Mouse (Mus musculus) Muller cell, postnatal 12 days (primary cell): Measurements from ENCODE around the gene Dner.
A peak's percentile ranks its signal among the peaks of the same experiment; 100 is the strongest.

Source experiments
- DNase-seq: peaks from one replicate; pipeline ENCODE4 v3.0.0-alpha.2; 2015; ENCODE audit errors: inconsistent ontology term

The Dner gene

DNA sequence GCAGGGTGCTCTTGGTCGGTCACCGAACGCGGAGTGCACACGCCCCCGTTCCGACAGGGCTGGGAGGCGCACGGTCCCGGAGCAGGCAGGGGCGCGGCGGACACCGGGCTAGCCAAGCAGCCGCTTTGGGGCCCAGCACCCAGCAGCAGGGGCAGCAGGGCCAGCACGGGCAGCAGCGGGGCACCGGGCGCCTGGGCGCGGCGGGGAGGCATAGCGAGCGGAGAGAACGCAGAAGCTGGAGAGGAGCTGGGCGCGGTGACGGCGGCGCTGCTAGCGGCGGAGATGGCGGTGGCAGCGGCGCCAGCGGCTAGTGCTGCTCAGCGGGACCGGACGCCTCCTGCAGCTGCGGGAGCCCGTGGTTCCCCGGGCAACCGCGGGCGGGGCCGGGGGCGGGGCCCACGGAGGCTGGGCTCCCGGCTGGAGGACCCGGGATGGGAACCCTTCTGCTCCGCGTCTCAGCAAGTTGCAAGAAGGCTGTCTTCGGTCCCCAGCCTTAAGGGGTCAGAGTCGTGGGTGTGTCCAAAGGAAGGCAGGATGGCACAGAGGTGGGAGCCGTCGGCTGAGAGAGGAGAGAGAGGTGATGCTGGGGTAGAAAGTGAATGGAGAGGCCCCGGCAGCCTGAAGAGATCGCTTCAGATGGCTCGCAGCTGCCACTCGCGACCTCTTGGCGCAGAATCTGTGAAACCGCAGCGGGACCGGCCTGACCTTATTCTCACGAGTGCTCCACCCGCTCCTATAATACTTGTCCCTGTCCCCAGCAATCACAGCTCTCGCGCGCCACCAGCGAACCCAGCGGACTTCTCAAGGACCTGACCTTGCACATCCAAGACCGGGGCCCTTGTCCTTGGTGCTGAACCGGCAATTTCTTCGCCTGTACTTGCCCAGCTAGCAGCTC is at the start of gene Dner:
Gene Dner, minus strand, starts transcription at position 705 of the 895 bp plus-strand sequence.
- peak; percentile 91 for DNase-seq

DNA sequence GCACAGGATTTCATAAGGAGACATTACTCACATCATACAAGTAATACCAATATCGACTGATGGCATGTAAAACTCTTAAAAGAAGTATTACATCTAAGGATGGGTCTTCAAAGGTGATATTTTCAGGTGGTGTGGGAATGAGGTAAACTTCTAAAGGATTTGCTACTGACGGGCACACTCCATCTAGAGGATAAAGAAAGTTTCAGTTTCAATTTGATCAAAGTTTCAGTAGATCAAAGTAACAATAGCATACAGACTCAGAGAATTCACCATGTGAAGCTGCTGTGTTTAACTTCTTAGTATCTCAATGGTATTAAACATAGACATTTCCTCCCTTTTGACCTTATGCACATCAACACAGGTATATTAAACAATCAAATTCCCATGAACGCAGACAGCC is 46.1 kb upstream of the Dner start:
- DNase-seq, result no peak

DNA sequence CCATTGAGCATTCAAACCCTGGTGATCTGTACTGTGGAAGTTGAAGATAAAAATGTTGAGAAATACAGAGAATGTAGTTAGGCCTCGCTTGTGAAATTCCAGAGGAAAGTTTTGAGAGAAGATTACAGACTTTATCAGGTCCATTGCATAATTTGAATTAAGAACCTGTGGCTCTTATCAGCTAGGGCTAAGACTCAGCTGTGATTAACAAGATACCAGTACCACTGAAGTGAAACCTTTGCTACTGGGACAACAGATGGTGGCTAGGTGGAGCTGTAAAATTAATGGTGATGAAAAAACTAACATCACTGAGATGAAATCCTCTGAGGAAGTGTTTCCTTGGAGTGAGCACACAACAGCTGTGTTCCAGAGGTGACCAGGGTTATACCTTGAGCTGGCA is 44.1 kb upstream of the Dner start:
- DNase-seq, result no peak

DNA sequence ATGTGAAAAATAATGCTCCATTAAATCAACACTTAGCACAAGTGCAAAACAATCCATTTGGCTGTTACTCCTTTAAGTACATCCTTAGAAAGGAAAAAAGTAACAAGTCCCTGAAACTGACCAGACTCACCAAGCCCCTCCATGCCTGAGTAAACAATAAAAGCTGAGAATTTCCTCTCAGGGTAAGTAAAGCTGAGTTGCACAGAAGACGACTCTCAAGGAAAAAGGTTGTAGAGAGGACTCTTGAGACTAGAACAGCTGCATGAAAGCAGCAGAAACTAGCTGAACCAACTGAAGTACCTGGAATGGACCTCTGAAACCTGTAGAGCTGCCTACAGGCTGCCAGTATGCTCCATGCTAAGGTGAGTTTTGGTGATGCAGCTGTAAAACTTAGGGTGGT is 41.1 kb upstream of the Dner start:
- DNase-seq, result no peak

DNA sequence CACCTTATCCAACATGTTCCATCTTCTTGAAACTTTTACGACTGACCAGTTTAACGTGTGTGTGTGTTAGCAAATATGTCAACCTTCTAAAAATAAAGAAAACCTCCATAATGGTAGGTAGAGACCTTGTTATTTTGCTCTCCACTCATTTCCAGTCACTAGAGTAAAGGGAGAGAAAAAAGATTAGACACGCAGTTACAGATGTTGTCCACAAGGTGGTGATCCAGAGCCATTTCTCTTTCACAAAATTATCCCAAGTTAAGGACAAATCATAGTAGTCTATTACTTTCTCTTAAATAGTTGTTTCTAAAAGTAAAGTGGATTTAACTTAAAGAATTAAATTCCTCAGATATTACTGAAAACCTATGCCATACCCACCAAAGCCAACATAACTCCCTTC is 37.8 kb upstream of the Dner start:
- DNase-seq, result peak; percentile 22

DNA sequence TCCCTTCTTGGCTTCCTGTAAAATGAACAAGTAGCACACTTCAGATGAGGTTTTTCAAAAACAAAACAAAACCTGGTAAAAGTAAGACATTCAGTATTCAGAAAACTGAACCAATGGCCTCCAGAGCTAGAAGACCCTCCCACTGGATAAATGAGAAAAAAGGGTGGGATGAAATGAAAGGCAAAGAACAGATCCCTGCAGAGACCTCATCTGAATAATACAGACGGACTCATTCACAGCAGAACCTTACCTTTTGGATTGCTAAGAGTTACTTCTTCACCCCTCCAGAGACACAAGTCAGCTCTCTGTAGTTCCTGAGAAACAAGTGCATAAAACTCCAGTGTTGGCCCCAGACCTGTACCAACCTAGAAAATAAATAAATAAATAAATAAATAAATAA is 35.7 kb upstream of the Dner start:
- no peak for DNase-seq

DNA sequence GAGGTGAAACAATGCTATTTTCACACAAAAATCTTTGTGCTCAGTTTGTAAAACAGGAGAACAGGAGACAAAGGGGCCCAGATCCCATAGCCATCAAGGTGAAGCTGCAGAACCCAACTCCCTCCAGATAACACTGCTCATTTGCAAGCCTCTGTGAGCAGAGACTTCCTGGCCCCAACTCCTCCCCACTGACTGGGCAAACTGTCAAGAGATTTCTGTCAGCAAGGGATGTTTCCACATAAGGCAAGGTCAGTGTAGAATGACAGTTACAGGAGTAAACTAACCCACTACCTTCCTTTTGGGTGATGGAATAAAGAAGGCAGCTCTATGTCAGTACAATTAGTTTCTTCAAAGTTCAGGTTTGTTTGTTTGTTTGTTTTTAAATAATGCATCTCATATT is 26.8 kb upstream of the Dner start:
- no peak for DNase-seq

DNA sequence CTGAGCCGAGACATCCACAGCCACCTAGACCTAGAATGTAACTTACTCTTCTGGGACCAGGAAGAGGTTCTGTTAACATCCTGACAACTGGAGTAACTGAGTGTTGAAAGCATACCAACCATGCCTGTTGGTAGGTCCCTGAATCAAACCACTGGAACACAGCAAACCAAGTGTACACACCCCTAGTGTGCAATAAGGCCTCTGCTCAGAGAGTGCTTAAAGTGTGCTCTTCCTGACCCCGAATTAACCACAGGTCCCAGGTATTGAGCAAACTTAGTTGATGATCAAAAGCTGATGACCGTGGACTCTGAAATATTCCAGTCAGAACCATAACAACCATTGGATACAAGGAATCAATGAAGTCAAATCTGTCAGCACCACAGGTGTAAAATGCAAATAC is 26.4 kb upstream of the Dner start:
- no peak for DNase-seq

DNA sequence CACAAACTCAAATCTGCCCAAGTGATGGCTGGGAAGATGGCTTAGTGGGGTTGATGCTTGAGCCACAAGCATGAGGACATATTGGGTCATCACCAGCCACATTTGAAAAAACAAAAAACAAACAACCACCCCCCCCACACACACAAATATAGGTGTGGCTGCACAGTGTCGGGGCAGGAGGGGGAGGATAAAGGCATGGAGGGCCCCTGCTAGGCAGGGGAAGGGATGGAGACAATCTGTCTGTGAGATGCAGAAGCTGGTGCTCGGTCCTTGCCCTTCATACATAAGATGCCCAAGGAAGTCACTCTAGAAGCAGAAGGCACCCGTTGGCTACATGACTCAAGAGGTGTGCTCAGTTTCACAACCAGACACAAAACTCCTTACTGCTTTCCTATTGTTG is 25.9 kb upstream of the Dner start:
- DNase-seq, result no peak

DNA sequence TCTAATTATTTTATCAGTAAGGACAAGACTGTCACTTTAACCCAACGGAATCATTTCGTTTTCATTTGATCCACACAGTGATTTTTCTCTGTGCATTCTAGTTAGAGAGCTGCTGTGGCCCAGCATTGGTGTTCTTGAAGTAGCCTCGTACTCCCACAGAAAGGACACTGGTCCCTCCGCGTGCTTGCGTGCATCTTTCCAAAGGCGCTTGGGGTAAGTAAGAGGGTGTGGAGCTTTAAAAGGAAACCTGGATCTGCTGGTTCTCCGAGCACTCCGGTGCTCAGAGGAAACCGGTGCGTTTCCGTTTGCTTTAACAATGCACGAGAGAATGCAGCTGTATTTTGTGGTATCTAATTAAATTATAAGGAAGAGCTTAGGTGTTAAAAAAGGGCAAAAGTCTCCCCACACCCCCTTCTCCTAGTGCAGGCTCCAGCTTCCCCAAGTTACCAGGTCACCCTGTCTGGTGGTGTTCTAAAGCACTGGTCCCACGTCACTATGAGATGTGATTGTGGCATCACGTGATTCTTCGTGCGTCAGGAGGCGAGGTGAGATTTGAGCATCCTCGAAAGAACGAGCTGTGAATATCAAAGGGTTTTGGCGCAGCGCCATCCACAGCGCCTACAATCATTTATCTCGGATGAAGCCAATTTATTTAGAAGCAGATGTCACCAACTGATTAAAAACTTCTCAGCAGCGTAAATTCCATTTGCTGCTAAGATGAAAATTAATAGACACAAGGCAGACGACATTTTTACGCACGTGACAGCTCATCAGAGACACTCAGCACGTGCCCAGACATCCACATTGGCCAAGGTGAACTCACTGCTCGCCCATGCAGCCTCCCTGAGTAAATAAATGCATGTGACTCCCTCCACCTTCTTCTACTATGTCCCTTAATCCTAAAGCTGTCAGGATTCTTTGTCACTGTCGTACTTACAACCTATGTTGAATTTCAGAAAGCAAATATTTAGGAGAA is 14.1 kb upstream of the Dner start:
- peak; percentile 12 for DNase-seq

DNA sequence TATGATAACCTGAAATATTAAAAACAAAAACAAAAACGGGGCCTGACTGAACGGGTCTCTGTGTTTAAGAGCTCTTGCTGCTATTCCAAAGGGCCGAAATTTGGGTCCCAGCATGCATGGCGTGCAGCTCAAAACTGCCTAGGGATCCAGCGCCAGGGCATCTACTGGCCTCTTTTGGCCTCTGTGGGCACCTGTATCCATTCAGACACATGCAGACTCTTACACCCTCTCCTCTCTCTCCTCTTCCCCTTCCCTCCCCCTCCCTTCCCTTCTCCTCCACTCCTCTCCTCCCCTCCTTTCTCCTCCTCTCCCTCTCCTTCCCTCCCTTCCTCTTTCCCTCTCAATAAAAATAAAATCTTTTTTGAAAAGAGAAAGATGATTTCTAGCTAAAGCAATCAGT is 13.4 kb upstream of the Dner start:
- DNase-seq, result no peak

DNA sequence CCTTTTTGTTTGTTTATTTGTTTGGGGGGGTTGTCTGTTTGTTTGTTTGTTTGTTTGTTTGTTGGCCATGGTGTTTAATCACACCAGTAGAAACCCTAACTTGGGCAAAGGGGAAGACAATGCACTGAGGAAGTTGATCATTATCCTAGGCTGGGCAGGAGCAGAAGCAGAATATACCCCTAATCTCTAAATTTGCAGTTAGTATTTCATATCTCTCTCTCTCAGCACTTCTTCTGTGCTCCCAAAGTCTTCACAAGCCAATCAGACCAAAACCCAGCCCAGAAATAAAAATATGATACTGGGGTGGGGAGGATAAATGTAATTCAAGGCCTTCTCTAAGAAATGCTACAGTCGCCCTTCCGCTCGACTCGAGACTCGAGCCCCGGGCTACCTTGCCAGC is 4.2 kb upstream of the Dner start:
- no peak for DNase-seq

DNA sequence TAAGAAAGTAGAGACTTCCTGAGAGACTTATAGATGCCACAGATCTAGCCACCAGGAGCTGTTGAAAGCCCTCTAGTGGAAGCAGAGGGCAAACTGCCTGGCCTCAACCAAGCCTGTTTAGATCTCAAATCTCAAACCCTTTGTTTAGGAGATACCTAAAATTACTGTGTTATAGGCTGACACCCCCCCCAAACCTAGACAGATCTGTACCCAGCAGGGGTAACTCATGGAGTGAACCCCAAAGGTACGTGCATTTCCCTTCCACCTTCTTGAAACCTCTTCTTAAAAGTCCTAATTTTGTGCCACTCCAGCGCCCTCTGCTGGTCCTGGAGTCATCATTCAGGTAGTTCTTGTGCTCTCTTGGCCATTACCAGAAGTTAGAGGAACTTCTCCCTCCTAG is 1.1 kb upstream of the Dner start:
- DNase-seq, result peak; percentile 9

DNA sequence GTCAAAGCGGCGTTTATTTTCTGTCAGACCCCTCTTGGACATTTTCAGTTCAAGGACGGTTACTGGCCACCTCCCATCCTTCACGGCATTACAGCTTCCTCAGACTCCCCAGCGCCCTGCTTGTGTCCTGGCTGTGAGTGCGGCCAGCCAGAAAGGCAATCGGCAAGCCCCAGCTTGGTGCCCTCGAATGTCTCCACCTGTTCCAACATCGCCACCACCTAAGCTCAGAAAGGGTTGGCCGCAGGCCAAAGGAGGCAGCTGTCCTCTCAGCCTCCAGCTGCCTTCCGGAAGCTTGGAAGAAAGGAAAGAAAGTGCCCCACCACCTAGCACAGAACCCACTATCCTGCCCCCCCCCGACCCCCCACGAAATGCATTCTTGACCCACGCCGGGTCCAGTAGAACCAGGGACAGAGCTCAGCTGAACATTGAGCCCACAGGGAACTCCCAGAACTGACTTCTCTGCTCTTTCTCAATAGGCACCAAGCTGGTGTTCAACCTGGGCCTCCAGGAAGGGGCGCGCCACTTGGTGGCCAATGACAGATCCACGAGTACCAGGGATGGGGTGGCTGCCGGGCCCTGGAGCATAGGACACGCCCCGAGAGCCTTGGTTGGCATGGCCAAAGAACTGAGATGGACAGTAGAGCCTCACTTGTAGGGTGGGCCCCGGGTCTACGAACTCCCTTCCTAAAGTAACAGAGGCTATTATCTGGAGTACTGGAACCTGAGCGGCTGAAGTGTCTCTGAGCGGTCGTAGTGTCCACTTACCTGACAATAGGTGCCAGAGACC is 1.1 kb downstream of the Dner start:
- DNase-seq, result peak; percentile 54

DNA sequence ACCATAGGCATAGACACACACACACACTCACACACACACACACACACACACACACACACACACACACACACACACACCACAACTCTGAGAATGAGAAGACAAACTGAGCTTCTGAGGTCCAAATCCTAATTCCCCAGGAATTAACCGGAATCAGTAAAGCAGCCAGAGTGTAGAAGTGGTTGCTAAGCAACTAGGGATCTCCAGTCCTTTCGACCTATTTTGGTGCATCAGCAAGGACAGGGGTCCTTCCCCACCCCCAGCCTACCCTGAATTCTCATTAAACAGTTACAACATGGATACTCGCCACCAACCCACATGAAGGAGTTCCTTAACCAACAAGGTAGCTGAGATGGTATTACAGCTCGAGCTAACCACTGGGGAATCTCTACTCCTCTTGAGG is 18.1 kb downstream of the Dner start:
- no peak for DNase-seq

DNA sequence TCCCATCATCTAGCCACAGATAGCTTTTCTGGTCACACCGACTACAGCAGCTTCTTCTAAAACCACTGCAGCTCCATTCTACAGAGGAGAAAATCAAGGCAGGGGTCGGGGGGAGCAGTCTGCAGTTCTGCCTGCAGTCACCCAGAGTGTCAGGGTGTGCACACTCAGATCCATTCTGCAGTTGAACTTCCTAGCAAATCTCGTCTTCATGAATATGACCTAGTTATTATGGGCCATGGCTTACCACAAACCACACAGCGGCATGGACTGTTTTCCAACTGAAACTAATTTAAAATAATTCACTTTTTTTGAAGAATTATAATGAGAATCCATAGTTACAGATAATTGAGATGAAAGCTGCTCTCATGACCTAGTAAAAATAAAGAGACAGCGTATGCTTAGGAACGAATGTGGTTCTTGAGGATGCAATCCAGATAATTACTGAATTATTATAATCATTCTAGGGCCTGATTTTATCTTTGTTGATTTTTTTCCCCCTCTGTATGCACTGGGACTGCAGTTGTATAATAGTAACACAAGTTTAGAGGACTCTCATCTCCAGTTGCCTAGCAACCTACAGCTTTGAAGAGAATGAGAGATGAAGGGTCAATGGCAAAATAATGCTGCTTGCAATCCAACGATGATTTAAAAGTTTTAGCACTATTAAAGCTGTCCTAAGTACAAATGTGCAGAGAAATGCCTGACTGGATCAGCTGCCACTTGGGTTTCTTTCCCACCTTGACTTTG is 27.7 kb downstream of the Dner start:
- DNase-seq, result peak; percentile 89

DNA sequence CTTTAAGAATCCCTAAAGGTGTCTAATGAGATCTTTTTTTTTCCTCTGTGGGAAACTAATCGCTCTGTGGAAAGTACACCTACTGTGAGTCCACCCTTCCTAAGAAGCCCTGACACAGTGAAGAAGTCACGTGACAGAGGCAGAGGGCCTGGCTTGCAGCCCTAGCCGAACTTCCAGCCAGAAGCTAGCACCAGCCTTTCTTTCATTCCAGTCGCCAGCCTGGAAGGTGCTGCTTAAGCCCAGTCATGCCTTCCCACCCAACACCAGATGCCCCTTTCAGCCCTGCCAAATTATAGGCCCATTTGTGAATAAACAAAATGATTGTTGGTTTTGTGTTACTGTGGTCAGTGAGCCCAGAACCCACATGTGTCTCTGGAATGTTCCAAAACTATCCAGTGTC is 28.4 kb downstream of the Dner start:
- no peak for DNase-seq

DNA sequence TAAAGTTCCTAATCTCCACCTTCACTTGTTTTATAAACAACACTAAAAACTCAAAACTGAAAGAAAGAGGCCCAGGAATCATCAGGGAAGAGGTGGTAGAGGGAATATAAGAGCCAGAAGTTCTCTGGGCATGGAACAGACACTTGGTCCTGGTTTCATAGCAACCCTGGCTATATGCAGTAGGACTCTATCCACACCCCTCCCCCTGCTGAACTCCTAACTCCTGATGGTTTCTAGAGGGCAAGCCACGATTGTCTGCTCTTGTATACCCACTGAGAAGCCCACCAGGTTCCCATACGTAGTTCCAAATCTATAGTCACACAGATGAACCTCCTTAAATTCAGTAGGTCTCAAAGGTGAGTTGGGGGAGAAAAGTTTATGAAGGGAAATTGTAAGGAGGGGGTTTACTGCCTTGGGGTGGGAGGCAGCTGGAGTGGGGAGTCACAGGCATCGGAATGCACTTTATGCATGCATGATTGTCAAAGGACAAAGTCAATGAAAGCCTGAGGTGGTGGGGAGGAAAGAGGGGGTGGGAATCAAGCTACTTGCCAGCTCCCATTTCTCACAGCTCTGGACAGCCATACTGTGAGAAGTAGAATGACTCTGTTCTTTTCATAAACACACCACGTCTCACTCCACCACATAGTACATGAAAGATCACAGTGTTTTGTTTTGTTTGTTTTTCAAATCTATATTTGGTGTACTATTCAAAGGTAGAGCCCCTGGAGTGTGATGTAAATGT is 31.5 kb downstream of the Dner start:
- DNase-seq, result peak; percentile 71

DNA sequence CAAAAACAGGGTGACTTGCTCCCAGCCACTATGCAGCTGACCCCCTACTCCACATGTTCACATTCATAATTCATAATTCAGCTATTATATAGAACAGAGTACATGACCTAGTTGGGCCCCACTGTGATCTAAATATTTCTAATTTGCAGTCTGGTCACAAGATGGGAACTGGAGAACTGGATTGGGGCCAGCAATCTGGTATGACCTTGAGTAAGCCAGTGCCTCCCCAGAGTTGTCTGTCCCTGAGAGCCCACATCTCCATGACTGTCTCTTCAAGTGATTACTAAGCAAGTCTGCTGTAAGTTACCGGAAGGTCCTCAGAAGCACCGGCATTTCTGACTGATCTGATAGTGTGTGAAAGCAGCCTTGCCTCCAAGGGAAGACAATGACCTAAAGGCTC is 49.2 kb downstream of the Dner start:
- peak; percentile 31 for DNase-seq

DNA sequence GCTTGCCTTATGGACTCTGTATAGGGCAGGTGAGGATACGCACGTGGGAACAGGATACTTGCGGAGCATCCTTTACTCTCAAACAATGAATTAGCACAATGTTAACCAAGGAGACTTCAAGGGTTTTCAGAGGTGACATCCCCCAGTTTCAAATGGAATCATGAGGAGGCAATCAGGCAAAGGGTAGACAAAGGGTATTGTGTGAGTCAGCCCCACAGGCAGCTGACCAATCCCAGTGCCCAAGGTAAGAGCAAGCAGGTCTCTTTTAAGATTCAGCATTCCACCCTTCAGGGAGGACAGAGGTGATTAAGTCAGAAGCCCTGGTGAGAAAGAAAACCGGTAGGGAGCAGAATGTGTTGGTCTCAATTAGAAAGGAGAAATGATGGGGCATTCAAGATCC is 55.6 kb downstream of the Dner start:
- DNase-seq, result no peak
